Mouse (Mus musculus): ENCODE measurements around the gene Cryzl1.

Gene Cryzl1

GRCm38 (mm10) chr16:91740184-91740917 is 11.6 kb upstream of the Cryzl1 start:
- DNase-seq, result peak in 1 of 2 experiments; percentile 48

DNA sequence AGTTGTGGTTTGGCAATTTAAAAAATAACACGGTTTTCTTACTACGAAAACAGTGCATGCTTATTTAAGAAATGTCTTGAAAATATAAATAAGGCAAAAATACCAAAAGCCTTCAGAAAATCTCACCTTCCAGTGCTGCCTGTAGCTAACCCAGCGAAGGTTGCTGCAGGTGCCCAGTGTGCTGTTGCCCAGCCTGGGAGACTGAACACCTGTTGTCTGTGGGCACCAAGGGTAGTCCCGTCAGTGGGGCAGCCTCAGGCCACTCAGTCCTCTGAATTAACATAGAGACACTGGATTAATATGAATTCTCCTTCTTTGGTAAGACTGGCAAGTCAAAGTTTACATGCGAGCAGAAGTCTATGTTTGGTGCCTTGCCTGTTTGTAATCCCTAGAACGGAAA is 9.7 kb upstream of the Cryzl1 start:
- DNase-seq, result no peak

DNA sequence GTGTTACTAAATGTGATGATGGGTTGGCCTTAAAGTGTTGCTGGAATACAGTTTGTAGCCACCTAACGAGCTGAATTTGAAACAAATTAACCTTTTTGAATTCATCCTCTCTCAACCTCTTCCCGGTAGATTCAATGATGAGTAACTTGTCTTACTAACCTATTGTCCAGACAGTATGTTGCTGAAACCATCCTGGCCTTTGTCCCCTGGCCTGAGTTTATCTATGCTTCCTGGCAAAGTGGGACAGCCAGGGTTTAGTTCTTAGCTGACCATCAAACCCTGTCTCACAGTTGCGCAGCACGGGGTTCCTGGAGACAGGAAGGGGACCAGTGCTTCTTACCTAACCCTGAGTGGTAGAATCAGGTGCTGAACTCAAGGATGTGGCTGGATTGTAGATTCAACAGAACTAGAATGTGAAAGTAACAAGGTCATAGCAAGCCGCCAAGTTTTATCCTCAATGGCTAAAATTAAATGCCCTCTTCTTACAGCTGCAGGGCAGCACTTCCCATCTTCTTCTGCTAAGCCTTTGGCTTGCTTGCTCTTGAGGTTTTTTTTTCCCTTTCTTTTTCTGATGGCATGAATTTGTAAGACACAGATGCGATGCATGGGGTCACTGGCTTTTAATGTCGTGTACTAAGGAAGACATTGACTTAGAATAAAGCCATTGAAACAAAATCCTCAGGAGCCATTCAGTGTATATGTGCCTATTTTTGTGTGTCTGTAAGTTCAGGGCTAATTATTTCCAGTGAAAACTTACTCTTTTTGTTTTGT is 7.5 kb upstream of the Cryzl1 start:
- no peak for DNase-seq

DNA sequence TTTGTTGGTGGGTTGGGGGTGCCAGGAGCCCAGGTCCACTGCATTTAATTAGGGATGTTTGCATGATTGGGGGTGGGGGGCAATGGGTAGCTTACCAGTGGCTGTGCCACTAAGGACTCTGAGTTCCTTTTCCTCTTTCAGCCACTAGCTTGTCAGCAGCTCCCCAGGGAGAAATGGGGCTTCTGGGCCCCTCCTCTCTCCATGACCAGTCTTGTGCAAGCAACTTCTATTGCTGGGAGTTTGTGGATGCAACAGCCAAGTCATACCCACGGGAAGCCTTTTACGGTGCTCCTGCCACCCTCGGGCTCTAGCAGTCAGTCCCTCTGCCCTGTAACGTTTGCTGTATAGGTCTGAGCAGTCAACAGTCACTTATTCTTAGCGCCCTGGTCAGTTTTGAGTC is 6.0 kb upstream of the Cryzl1 start:
- no peak for DNase-seq

DNA sequence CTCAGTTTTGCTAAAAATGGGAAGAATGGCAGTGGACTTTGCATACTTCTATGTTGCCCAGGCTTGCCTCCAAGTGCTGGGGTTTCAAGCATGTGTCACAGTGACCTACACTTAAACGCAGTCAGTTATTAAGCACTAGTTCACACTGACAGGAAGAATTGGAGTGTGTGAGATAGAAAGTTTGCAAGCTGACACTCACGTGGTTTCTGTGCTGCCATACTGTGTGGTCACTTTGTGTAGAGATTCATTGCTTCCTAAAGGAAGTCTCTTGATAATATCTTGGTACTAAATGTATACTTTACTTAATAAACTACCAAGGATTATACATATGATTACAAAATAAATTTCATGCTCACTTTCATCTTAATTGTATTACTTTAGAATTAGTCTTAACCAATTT is 4.0 kb upstream of the Cryzl1 start:
- DNase-seq, result no peak

DNA sequence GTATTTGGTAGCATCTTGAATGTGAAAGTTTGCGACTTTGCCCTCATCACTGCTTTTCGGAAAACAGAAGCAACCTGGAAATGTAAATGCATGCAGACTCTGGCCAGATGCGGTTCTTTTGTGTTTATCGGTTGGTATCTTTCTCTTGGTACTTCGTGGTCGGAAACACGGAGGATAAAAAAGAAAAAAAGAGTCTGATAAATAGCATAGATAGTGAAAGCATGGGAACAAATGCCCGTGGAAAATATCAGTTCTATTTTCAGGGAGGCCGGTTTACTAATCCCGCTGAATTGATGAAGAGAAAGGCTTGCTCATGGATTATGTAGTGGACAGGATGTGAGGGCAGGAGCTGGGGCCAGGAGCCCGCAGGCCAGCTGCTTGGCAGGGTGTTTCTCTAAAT is 1.7 kb upstream of the Cryzl1 start:
- peak in 1 of 2 experiments; percentile 41 for DNase-seq

GRCm38 (mm10) chr16:91729821-91730441 is 1.2 kb upstream of the Cryzl1 start:
- peak; percentile 77 to 79 for DNase-seq

DNA sequence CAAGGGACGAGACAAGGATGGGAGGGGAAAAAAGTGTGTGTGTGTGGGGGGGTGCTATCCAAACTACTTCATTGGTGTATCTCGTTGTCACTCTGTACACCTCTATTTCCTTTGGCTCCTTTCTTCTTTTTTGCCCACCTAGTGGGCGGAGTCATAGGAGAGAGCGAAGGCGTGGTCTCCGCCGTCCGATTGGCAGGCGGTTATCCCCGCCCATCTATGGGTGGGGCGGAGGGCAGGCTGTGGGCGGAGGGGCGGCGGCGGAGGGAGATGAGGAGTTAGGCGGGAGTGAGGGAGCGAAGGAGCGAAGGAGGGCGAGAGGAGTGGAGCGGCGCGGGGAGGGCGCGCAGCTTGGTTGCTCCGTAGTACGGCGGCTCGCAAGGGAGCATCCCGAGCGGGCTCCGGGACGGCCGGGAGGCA is 299 bp upstream of the Cryzl1 start, which contains the start of gene Itsn1:
Itsn1 (plus strand) TSS at position 216 of the 417 bp plus-strand sequence.
- DNase-seq, result peak; percentile 99 to 100

- DNase-seq, result no peak
Observed at GRCm38 (mm10) chr16:91727433-91727832, 1.3 kb downstream of the Cryzl1 start.

GRCm38 (mm10) chr16:91724247-91724646 is 4.5 kb downstream of the Cryzl1 start:
- peak; percentile 69 for DNase-seq

GRCm38 (mm10) chr16:91717399-91717798 is 11.4 kb downstream of the Cryzl1 start:
- DNase-seq, result no peak

GRCm38 (mm10) chr16:91716927-91717349 is 11.8 kb downstream of the Cryzl1 start:
- DNase-seq, result peak in 1 of 2 experiments; percentile 27

GRCm38 (mm10) chr16:91710241-91710640 is 18.5 kb downstream of the Cryzl1 start:
- DNase-seq, result no peak

- peak; percentile 36 to 39 for DNase-seq
Observed at GRCm38 (mm10) chr16:91704603-91705340, 24.0 kb downstream of the Cryzl1 start.

DNA sequence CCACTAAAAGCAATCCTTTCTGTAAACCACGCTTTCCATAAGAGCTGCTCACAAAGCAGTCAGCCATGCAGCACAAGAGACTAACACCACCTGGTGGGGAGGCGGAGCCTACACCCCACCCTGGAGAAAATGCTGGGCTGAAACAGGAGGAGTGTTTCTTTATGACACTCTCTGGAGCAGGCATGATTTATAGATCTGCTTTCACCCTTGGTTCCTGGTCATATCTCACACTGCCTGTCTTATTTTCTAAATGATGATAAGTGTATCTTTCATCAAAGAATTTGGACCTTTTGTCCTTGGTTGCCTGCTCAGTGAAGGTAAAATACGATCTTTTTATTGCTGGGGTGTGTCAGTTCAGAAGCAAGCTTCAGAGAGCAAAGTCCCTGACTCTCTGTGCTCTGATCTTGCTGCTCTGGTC is 26.0 kb downstream of the Cryzl1 start:
- DNase-seq, result no peak

- DNase-seq, result no peak
Observed at GRCm38 (mm10) chr16:91701908-91702307, 26.9 kb downstream of the Cryzl1 start.

- no peak for DNase-seq
Observed at GRCm38 (mm10) chr16:91698995-91699394, 29.8 kb downstream of the Cryzl1 start.

DNA sequence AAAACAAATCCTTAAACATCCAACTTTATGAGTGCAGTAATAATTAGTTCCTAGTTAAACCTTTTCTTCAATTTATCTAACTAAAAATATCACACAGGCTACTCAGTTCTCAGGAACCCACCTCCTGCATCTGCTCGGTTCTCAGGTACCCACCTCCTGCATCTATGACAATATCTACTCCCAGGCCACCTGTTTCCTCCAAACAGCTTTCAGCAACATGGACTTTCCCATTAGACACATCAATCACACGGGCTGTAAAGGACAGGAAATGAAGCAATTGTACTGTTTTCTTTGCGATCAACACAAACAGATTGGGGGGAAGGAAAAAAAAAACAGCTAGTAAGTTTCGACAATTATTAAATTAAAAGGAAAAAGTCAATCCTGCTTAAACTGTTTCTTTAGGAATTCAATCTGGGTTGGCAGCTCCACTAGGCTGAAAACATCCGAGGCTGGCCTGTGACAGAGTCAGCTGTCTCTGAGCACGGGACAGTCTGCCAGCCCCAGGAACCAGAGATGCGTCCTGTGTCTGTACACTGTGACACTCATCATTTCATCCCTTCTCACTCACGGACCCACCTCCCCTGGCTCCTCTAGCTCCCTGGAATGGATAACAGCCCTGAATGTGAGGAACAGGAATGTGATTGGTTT is 33.5 kb downstream of the Cryzl1 start:
- no peak for DNase-seq

DNA sequence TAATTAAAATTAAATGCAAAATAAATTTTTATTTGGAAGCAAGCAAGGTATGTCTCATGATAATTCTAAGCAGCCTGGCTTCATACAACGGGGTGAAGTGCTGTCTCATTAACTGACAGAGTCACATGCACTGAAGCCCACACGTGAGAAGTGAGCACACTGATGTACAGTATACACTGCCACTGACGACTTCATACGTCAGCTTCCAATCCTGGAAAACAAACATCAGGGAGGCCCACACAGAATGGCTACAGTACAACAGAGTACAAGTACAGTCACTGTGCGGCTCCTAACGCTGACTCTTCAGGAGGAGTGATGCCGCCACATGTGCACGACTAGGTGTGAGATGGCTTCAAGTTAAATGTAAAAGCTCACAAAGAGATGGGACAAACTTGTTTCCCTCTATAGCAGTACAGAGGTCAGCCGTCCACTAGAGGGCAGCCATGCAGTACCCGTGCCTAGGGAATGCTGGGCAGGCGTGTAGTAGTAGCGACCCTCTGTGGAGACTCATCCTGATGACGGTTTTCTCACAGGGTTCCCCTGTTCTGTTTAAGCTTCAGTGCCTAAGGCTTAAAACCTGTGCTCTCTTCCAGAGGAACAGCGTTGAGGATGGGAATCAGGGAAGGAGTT is 34.2 kb downstream of the Cryzl1 start:
- DNase-seq, result peak; percentile 92 to 93

DNA sequence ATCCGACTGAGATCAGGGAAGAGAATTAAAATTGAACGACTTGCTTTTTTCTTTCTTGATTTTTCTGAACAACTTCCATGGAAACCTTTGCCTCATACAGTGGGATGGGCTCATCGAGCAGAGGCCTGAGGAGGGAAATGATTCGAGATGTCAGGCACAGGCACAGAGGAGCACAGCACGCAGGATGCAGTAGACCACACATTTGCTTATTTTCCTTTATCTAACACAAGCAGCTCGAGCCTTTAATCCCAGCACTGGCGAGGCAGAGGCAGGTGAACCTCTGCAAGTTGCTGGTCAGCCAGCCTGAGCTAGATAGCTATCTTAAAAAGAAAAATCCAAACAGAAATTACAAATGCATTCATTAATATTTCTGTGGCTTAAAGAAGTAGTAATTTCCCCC is 39.0 kb downstream of the Cryzl1 start:
- DNase-seq, result peak in 1 of 2 experiments; percentile 11

- peak; percentile 98 to 99 for DNase-seq
Observed at GRCm38 (mm10) chr16:91688619-91689334, 40.0 kb downstream of the Cryzl1 start, which contains the start of gene Donson. Gene Donson, minus strand, starts transcription at chr16:91688770.

Measured in cerebellum, postnatal 10 days (tissue).